Mouse (Mus musculus) liver, embryonic 15.5 days (tissue): Measurements from ENCODE around the gene Sgsm1. TPM values are rescaled to one million over a fixed set of nuclear protein-coding genes. Genes with fewer than 3 reads are reported as not detected.
A peak's percentile ranks its signal among the peaks of the same experiment; 100 is the strongest.

Experiments used
- ATAC-seq: fragments of 200-750 bp; cut with Nextera tagmentation; 2 replicates; pipeline ENCODE4 v1.8.0; 2017; ENCODE audit warnings: moderate number of reproducible peaks, mild to moderate bottlenecking, moderate library complexity; ENCODE audit not compliant: insufficient read depth
- H3K27ac ChIP-seq: fragments of 300-500 bp; sonication (generic); replicated peaks from 2 replicates; pipeline ENCODE4 v1.5.1; 2015; ENCODE audit warnings: mild to moderate bottlenecking, inconsistent platforms
- H3K27me3 ChIP-seq: fragments of 300-500 bp; sonication (generic); 2 replicates; pipeline ENCODE4 v1.6.1; 2015; ENCODE audit warnings: mild to moderate bottlenecking, inconsistent platforms
- H3K36me3 ChIP-seq: fragments of 300-500 bp; sonication (generic); replicated peaks from 2 replicates; pipeline ENCODE4 v1.6.1; 2015; ENCODE audit warnings: moderate library complexity, mild to moderate bottlenecking, inconsistent platforms
- H3K4me1 ChIP-seq: fragments of 300-500 bp; sonication (generic); replicated peaks from 2 replicates; pipeline ENCODE4 v1.6.1; 2015; ENCODE audit warnings: inconsistent platforms
- H3K4me2 ChIP-seq: fragments of 300-500 bp; sonication (generic); 2 replicates; pipeline ENCODE4 v1.6.1; 2015; ENCODE audit warnings: moderate library complexity, mild to moderate bottlenecking, inconsistent platforms
- H3K4me3 ChIP-seq: fragments of 300-500 bp; sonication (generic); replicated peaks from 2 replicates; pipeline ENCODE4 v1.5.1; 2015; ENCODE audit warnings: mild to moderate bottlenecking, inconsistent platforms
- H3K9ac ChIP-seq: fragments of 300-500 bp; sonication (generic); 2 replicates; pipeline ENCODE4 v1.6.1; 2015; ENCODE audit warnings: moderate library complexity, mild to moderate bottlenecking, inconsistent platforms
- H3K9me3 ChIP-seq: fragments of 300-500 bp; sonication (generic); replicated peaks from 2 replicates; pipeline ENCODE4 v1.6.1; 2016; ENCODE audit warnings: inconsistent platforms
- WGBS: fragments of 180-500 bp; shearing (Covaris S2); methylation state at CpG from one replicate; pipeline ENCODE4 v1.1.7; 2015; ENCODE audit warnings: mixed read lengths; ENCODE audit not compliant: insufficient replicate concordance; 5-methylcytosine and 5-hydroxymethylcytosine counted together
- polyA plus RNA-seq: library from polyadenylated mRNA; unstranded; fragments of >200 nt; fragmentation: Nextera tagmentation; extraction: Ambion mirVana; gene quantifications from 2 replicates; pipeline ENCODE4 v1.2.1, GENCODE M21; 2015

The Sgsm1 gene
- polyA plus RNA-seq, 1 experiment from 2014 or later, result 1.7 TPM

DNA sequence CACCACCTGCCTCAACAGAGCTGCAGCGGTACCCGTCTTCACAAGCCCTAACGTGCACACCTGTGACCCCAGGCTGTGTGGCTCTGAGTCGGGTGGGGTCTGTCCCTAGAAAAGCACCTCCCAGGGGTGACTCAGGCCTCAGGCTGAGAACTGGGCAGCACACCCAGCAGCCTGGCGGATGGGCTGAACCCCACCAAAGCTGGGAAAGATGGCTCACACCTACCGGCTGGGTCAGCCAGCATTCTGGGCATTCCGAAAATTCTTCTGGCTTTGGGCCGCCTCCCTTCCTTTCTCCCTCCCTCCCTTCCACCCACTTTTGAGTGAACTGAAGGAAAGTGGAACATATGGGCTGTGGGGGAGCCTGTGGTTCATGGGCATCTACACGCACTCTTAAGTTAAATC lies 95.0 kb downstream of the Sgsm1 start:
- H3K9ac ChIP-seq, result no peak overlapping the region
- H3K4me1 ChIP-seq, result peaks cover 30% of the 10 kb centered on the region
- no peak for ATAC-seq
- peaks cover 14% of the 10 kb centered on the region for H3K27me3 ChIP-seq
- no peak overlapping the region for H3K27ac ChIP-seq
- no peaks in the 10 kb centered on the region for H3K9me3 ChIP-seq
- H3K4me2 ChIP-seq, result no peak overlapping the region
- no peaks in the 10 kb centered on the region for H3K36me3 ChIP-seq
- H3K4me3 ChIP-seq, result no peak overlapping the region
- WGBS, result 75% methylated on average over 9 of the region's 9 CpGs

DNA sequence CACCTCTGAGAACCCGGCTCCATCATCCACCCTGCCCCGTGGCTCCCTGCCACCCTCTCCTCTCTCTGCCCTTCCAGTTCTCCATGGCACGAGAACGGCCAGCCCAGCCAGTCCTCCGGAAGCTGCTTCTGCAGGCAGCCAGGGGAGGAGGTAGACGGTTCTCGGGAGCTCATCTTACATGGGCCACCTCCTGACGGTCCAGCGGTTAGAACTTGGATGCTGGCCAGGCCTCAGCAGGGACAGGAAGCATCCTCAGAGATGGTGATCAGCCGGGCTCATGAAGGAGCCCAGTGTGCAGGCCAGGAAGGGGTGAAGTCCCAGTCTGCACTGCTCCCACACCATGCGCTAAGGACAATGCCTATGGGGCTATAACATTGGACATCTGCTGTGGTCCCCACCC lies 96.1 kb downstream of the Sgsm1 start:
- H3K4me1 ChIP-seq, result peaks cover 30% of the 10 kb centered on the region
- H3K4me2 ChIP-seq, result no peak overlapping the region
- peaks cover 2% of the 10 kb centered on the region; the same call in 1 of the 2 replicates for H3K27me3 ChIP-seq
- no peaks in the 10 kb centered on the region for H3K36me3 ChIP-seq
- ATAC-seq, result no peak
- WGBS, result 63% methylated on average over 11 of the region's 11 CpGs
- no peak overlapping the region for H3K27ac ChIP-seq
- no peak overlapping the region for H3K4me3 ChIP-seq
- H3K9ac ChIP-seq, result no peak overlapping the region
- H3K9me3 ChIP-seq, result no peaks in the 10 kb centered on the region

DNA sequence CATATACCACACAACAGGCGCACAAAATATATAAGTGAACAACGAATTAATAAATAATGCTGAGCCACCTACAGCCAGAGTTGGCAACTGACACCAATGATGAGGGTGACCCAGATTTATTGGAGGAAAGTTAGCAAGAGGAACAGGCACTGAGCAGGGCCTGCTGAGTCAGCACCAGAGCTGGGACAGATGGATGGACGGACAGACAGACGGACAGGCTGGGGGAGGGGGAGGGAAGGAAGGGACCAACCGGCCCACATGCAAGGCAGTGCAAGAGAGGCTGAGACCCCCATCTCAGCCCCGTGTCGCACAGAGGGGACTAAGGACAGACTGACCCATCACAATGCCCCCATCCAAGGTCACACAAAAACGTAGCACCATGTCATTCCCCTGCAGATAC lies 96.5 kb downstream of the Sgsm1 start:
- H3K4me1 ChIP-seq, result peaks cover 34% of the 10 kb centered on the region
- H3K9me3 ChIP-seq, result no peaks in the 10 kb centered on the region
- no peaks in the 10 kb centered on the region for H3K36me3 ChIP-seq
- no peak overlapping the region for H3K9ac ChIP-seq
- H3K27ac ChIP-seq, result no peak overlapping the region
- no peaks in the 10 kb centered on the region for H3K27me3 ChIP-seq
- no peak for ATAC-seq
- H3K4me3 ChIP-seq, result no peak overlapping the region
- no peak overlapping the region for H3K4me2 ChIP-seq
- 66% methylated on average over 8 of the region's 8 CpGs for WGBS

DNA sequence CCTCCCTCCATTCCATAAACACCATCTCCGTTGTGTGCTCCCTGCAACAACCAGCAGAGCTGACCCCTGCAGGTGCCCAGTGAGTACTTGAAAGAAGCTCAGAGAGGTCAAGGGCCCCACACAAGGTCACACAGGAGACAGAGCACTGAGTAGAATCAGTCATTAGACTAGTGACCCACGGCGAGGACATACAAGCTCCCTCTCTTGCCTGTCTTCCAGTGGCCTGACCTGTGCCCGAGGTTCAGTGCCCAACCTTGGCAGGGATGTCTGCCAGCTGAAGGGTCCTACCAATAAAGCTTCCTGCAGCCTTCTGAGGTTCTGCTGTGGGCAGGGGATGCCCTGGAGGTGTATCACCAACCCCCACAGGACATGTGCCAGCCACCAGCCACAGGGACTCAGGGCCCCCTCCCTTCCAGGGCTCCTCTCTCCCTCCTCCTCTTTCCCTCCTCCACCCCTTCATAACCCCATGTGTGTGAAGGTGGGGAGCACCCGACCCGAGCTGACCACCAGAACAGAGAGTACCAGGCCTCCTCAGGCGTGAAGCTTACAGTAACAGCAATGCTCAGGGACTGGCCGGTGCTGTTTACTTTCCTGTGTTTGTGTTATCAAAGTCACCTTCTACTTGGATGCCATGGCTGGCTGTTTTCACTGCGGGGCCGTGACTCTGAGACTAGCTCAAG lies 98.3 kb downstream of the Sgsm1 start:
- WGBS, result 55% methylated on average over 10 of the region's 10 CpGs
- no peaks in the 10 kb centered on the region for H3K27me3 ChIP-seq
- H3K4me2 ChIP-seq, result no peak overlapping the region
- H3K4me1 ChIP-seq, result peaks cover 44% of the 10 kb centered on the region
- H3K4me3 ChIP-seq, result no peak overlapping the region
- H3K9ac ChIP-seq, result no peak overlapping the region
- no peaks in the 10 kb centered on the region for H3K36me3 ChIP-seq
- no peak overlapping the region for H3K27ac ChIP-seq
- H3K9me3 ChIP-seq, result no peaks in the 10 kb centered on the region
- ATAC-seq, result no peak

DNA sequence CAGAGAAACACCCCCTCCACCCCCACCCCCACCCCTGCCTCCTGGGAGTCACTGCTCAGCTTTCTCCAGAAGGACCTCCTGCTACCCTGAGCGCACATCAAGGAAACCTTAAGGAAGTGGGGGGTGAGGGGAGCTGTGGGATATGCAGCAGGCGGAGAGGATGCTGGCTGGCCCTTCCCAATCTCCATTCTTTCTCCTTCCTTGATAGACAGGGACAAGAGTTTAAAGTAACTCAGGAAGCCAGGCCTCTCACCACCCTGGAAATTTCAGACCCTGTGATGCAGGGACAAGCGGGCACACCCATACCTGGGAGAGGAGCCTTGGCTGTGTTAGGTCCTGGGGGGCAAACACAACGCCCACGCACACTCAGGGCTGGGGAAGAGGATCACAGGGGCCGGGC lies 100.3 kb downstream of the Sgsm1 start:
- WGBS, result 56% methylated on average over 6 of the region's 6 CpGs
- H3K4me1 ChIP-seq, result peaks cover 44% of the 10 kb centered on the region
- H3K36me3 ChIP-seq, result no peaks in the 10 kb centered on the region
- H3K27ac ChIP-seq, result 0 out of 2 replicates have a peak overlapping the region, but pooled peaks have one; percentile 41
- H3K27me3 ChIP-seq, result no peaks in the 10 kb centered on the region
- ATAC-seq, result no peak
- H3K4me2 ChIP-seq, result no peak overlapping the region
- H3K9ac ChIP-seq, result no peak overlapping the region
- H3K4me3 ChIP-seq, result no peak overlapping the region
- no peaks in the 10 kb centered on the region for H3K9me3 ChIP-seq

DNA sequence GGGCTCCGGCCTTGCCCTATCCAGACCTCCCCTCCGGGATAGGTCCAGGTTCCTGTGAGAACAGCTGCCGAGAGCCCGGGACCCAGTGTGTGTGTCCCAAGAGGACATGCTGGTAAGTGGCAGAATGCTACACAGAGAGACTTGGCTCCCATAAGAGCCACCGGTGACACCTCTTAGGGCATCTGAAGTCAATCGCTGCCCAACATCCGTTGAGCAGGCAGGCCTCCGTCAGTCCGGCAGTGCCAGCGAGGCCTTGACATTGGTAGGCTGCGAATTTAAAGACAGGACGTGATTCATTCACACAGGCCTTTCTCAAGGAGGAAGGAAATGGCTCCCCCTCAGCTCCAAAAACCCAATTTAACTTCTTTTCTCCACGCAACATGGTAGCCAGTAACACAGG lies 100.7 kb downstream of the Sgsm1 start:
- Histone ChIP-seq H3K4me2 (no peak overlapping the region), H3K27me3 (no peaks in the 10 kb centered on the region), H3K27ac (peak overlapping the region; percentile 41; the same call in 1 of the 2 replicates), H3K9ac (no peak overlapping the region), H3K4me1 (peaks cover 44% of the 10 kb centered on the region), H3K9me3 (no peaks in the 10 kb centered on the region), H3K4me3 (no peak overlapping the region), H3K36me3 (no peaks in the 10 kb centered on the region)
- WGBS, result 46% methylated on average over 13 of the region's 13 CpGs
- ATAC-seq, result no peak

DNA sequence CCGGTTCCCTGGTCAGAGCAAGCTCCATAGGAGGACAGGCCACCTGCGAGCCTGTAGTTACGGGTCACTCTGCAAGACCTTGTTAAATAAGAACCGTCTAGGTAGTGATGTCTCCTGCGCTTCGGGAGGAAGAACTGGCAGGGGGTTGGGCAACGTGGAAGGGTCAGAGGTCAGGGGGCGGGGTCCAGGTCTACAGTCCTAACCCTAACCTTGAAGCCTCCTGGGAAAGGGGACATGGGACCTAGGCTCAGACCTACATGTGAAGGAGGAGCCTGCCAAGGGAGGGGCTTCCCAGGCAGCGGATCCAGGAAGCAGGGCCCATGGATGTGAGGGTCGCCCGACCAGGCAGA lies 101.2 kb downstream of the Sgsm1 start:
- Histone ChIP-seq H3K4me1 (peaks cover 44% of the 10 kb centered on the region), H3K36me3 (no peaks in the 10 kb centered on the region), H3K27me3 (no peaks in the 10 kb centered on the region), H3K4me3 (no peak overlapping the region), H3K27ac (peak overlapping the region; percentile 41; the same call in 1 of the 2 replicates), H3K9ac (no peak overlapping the region), H3K4me2 (no peak overlapping the region), H3K9me3 (no peaks in the 10 kb centered on the region)
- ATAC-seq, result no peak
- 50% methylated on average over 11 of the region's 11 CpGs for WGBS

DNA sequence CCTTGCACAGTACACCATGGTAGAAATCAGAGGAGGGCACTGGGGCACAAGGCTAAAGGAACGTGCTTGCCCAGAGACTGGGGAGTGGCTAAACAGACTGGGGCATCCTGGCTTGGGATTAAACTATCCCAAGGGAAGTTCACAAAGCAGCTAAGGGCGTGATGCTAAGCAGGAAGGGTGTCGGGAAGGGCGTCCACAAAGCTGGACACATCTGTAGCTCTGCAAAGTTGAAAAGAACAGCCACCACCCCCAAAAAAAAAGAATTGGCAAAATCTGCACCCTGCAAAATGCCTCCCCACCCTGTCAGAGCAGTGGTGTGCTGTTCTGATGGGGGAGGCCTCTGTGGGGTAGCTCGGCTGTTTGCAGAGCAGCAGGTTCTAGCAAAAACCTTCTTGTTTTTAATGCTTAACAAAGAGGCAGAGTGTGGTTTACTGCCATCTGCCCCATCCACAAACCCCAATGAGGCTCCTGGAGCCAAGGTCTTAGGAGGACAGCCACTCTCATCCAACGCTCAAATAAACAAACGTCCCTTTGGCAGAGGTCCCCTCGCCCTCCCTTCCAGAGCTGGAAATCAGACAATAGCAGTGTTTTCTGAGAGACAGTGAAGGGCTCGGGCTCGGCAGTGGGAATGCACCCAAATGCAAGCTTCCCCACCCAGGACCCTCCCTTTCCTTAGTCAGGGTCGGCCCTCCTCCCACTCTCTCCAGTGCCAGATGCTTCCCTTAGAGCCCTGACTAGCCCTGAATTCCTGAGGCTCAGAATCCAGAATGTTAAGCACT lies 101.8 kb downstream of the Sgsm1 start:
- H3K27me3 ChIP-seq, result no peaks in the 10 kb centered on the region
- H3K9me3 ChIP-seq, result no peaks in the 10 kb centered on the region
- WGBS, result 60% methylated on average over 11 of the region's 11 CpGs
- H3K4me1 ChIP-seq, result peaks cover 44% of the 10 kb centered on the region
- no peaks in the 10 kb centered on the region for H3K36me3 ChIP-seq
- ATAC-seq, result no peak
- H3K4me3 ChIP-seq, result no peak overlapping the region
- H3K27ac ChIP-seq, result peak overlapping the region; percentile 41; the same call in 1 of the 2 replicates
- H3K4me2 ChIP-seq, result no peak overlapping the region
- H3K9ac ChIP-seq, result no peak overlapping the region

DNA sequence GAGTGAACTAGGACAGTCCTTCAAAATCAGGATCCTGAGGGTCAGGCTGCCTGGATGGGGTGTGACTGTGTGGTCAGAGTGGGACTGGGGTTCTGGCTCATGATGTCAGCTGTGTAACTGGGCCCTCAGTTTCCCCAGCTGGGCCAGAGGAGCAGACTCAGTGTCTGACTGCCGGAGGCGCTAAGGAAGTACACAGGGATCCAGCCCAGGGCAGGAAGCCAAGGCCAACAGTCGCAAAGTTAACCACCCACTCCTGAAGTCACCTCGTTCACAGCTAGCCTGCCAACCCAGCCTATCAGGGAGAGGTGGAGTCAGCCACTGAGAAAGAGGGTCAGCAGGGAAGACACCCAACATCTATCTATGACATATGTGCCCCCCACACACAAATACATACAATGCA lies 102.5 kb downstream of the Sgsm1 start:
- Histone ChIP-seq H3K4me1 (peaks cover 44% of the 10 kb centered on the region), H3K4me3 (no peak overlapping the region), H3K9ac (no peak overlapping the region), H3K27ac (no peak overlapping the region; the same call in 1 of the 2 replicates), H3K9me3 (no peaks in the 10 kb centered on the region), H3K27me3 (no peaks in the 10 kb centered on the region), H3K36me3 (no peaks in the 10 kb centered on the region), H3K4me2 (no peak overlapping the region)
- 35% methylated on average over 4 of the region's 4 CpGs for WGBS
- ATAC-seq, result no peak

DNA sequence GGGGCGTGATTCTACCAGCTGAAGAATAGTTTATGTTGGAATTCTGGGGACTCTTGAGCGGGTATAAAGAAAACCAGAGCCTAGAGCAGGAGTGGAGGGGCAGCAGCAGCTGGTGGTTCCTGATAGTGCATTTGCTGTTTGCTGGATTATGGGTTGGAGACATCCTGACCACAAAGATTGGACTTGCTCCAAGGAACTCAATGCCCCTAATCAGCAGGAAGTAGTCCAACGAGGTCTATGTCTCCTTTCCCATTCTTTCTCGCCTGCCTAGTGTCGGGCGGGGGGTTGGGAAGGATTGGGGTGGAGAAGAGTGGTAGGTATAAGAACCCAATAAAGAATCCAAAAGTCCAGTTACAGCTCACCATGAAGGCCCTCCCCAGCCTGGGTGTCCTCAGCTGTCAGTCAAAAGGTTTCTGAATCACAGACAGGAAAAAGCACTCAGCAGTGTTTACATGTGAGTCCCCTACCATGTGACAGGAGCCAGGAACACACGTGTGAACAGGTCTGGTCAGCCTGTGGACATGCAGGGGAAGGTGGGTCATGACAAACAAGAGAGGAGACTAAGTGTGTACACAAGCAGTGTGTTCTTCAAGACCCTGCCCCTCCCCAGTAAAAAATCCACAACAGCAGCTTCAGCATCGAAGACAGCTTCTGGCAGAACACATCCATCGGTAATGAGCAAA lies 103.8 kb downstream of the Sgsm1 start:
- Histone ChIP-seq H3K4me3 (no peak overlapping the region), H3K36me3 (no peaks in the 10 kb centered on the region), H3K27ac (peak overlapping the region; percentile 33; the same call in 1 of the 2 replicates), H3K9ac (no peak overlapping the region), H3K4me2 (no peak overlapping the region), H3K27me3 (no peaks in the 10 kb centered on the region), H3K9me3 (no peaks in the 10 kb centered on the region), H3K4me1 (peaks cover 38% of the 10 kb centered on the region)
- WGBS, result 16% methylated on average over 9 of the region's 9 CpGs
- peak; percentile 19; the same call in 1 of the 2 replicates for ATAC-seq

DNA sequence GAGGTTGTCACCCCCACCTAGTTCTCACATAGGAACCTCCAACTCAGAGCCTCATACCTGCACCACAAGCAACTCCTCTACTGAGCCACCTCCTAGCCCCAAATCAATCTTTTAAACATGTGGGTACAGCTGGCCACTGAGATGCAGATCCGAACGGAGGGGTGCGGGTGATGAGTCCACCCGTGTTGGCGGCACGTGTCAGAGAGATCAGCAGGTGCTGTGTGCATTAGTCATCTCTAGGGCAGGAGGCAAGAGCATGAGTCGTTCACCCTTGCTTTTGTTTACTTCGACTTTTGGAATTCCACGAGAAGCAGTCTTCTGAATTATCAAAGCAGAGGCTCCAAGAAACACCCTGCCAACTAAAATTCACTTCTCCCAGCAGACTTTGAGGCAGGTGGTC lies 106.4 kb downstream of the Sgsm1 start:
- no peak overlapping the region for H3K4me3 ChIP-seq
- WGBS, result 75% methylated on average over 9 of the region's 9 CpGs
- no peak for ATAC-seq
- peaks cover 27% of the 10 kb centered on the region for H3K4me1 ChIP-seq
- H3K27me3 ChIP-seq, result no peaks in the 10 kb centered on the region
- no peaks in the 10 kb centered on the region for H3K36me3 ChIP-seq
- H3K9ac ChIP-seq, result no peak overlapping the region
- H3K9me3 ChIP-seq, result no peaks in the 10 kb centered on the region
- H3K4me2 ChIP-seq, result no peak overlapping the region
- H3K27ac ChIP-seq, result no peak overlapping the region
